In genomic region chr7:3291764-3292163, GRCm38 (mm10) we compare ENCODE assay signal across 10 mouse cellular contexts. TPM values are rescaled to one million over a fixed set of nuclear protein-coding genes. Genes with fewer than 3 reads are reported as not detected.
A peak's percentile ranks its signal among the peaks of the same experiment; 100 is the strongest.
DNase-seq lines count a peak whose midpoint lies in the region; ATAC-seq and TF ChIP-seq lines count a peak whose summit lies in the region.
"Had no signal": no experiment of that assay in that cellular context is flagged by ENCODE, and none has a peak within 500 bp of the region (broad histone marks: within the 10 kb centered on the region; RNA-seq: fewer than 3 reads in every experiment).

No protein-coding gene starts in this region.

- no peak overlapping the region for H3K9ac ChIP-seq in kidney, embryonic 14.5 days (ENCODE audit: low read depth, low read length)
- no peak overlapping the region for H3K9ac ChIP-seq in embryonic facial prominence, embryonic 13.5 days
- H3K9ac ChIP-seq in liver, embryonic 13.5 days: no peak overlapping the region; the same call in 1 of the 2 replicates

- H3K4me3 ChIP-seq in kidney, embryonic 14.5 days (ENCODE audit: low read length): peak overlapping the region; percentile 48
- H3K4me3 ChIP-seq in E14TG2a.4 (replicated peaks; ENCODE audit: low read length): peak overlapping the region; percentile 83
- H3K4me3 ChIP-seq in embryonic facial prominence, embryonic 13.5 days: no peak overlapping the region
- peak overlapping the region; percentile 12; the same call in 1 of the 2 replicates for H3K4me3 ChIP-seq in liver, embryonic 13.5 days (replicated peaks)

- H3K4me2 ChIP-seq in kidney, embryonic 14.5 days (replicated peaks; ENCODE audit: low read depth, low read length): peak overlapping the region; percentile 74
- H3K4me2 ChIP-seq in embryonic facial prominence, embryonic 13.5 days: peak overlapping the region; percentile 75
- peak overlapping the region; percentile 61 for H3K4me2 ChIP-seq in liver, embryonic 13.5 days

- no peak for TF ChIP-seq CTCF in E14TG2a.4 (conservative IDR thresholded peaks at IDR 0.05; ENCODE audit: low read length)

- WGBS in kidney, embryonic 14.5 days: 58% methylated on average over 3 of the region's 3 CpGs
- WGBS in embryonic facial prominence, embryonic 13.5 days: 65% methylated on average over 3 of the region's 3 CpGs
- 63% methylated on average over 3 of the region's 3 CpGs for WGBS in liver, embryonic 13.5 days (ENCODE audit: insufficient replicate concordance)

- H3K36me3 ChIP-seq in kidney, embryonic 14.5 days (ENCODE audit: control insufficient read depth, insufficient read depth, low read length): peaks cover 5% of the 10 kb centered on the region
- peaks cover 26% of the 10 kb centered on the region for H3K36me3 ChIP-seq in E14TG2a.4 (ENCODE audit: insufficient read depth, low read length)
- H3K36me3 ChIP-seq in embryonic facial prominence, embryonic 13.5 days: peaks cover 15% of the 10 kb centered on the region
- peaks cover 2% of the 10 kb centered on the region for H3K36me3 ChIP-seq in liver, embryonic 13.5 days

- peak overlapping the region; percentile 51 for H3K27ac ChIP-seq in kidney, embryonic 14.5 days (ENCODE audit: low read depth, low read length)
- peak overlapping the region; percentile 68; the same call in 1 of the 2 replicates for H3K27ac ChIP-seq in embryonic facial prominence, embryonic 13.5 days
- H3K27ac ChIP-seq in liver, embryonic 13.5 days: peak overlapping the region; percentile 5; the same call in 1 of the 2 replicates

- no peaks in the 10 kb centered on the region for H3K27me3 ChIP-seq in kidney, embryonic 14.5 days (ENCODE audit: control insufficient read depth, insufficient read depth, low read length)
- no peaks in the 10 kb centered on the region for H3K27me3 ChIP-seq in E14TG2a.4 (ENCODE audit: insufficient read depth, low read length)
- no peaks in the 10 kb centered on the region for H3K27me3 ChIP-seq in embryonic facial prominence, embryonic 13.5 days
- H3K27me3 ChIP-seq in liver, embryonic 13.5 days: no peaks in the 10 kb centered on the region
- H3K27me3 ChIP-seq: Patski had no signal

- peaks cover 12% of the 10 kb centered on the region; the same call in 1 of the 2 replicates for H3K4me1 ChIP-seq in kidney, embryonic 14.5 days (ENCODE audit: control insufficient read depth, insufficient read depth, low read length)
- H3K4me1 ChIP-seq in E14TG2a.4 (replicated peaks; ENCODE audit: low read depth, low read length): peaks cover 68% of the 10 kb centered on the region
- peaks cover 45% of the 10 kb centered on the region for H3K4me1 ChIP-seq in embryonic facial prominence, embryonic 13.5 days
- H3K4me1 ChIP-seq in liver, embryonic 13.5 days (replicated peaks): peaks cover 65% of the 10 kb centered on the region

- H3K9me3 ChIP-seq in kidney, embryonic 14.5 days (ENCODE audit: control insufficient read depth, low read length): no peaks in the 10 kb centered on the region
- H3K9me3 ChIP-seq in E14TG2a.4 (ENCODE audit: low read length): no peaks in the 10 kb centered on the region
- no peaks in the 10 kb centered on the region for H3K9me3 ChIP-seq in embryonic facial prominence, embryonic 13.5 days
- no peaks in the 10 kb centered on the region for H3K9me3 ChIP-seq in liver, embryonic 13.5 days (replicated peaks)

- no peak for ATAC-seq in kidney, embryonic 14.5 days (ENCODE audit: low FRiP score, low TSS enrichment)
- ATAC-seq in embryonic facial prominence, embryonic 13.5 days (ENCODE audit: insufficient number of reproducible peaks, insufficient read depth, low FRiP score, low TSS enrichment, low read depth): no peak
- no peak for ATAC-seq in liver, embryonic 13.5 days (ENCODE audit: low read depth)
- no peak for ATAC-seq in erythroblast, adult 5-6 weeks (replicated peaks; ENCODE audit: low FRiP score, poor library complexity, severe bottlenecking)

- no peak for DNase-seq in kidney, postnatal 10 days
- no peak for DNase-seq in liver, embryonic 13.5 days
- no peak for DNase-seq in adrenal gland, postnatal 10 days
- DNase-seq in gastrocnemius, adult 8-10 months (ENCODE audit: low spot score in 2 of 2): no peak
- DNase-seq: cerebellum, adult 11 months had no signal

RNA-seq across cellular contexts. Expression of gene Prkcg, which starts 2.8 kb away (rescaled TPM):
- 0.10 and 0.28 TPM in 2 replicates for polyA plus RNA-seq in kidney, embryonic 14.5 days (2014; fragmentation: Nextera tagmentation; extraction: Ambion mirVana)
- 0.17 TPM in 1 of 2 replicates, not detected in the other for polyA plus RNA-seq in embryonic facial prominence, embryonic 13.5 days (2015; fragmentation: Nextera tagmentation; extraction: Ambion mirVana)
- polyA plus RNA-seq in liver, embryonic 13.5 days (2015; fragmentation: Nextera tagmentation; extraction: Ambion mirVana): 0.03 and 0.52 TPM in 2 replicates
- total RNA-seq in adrenal gland, postnatal 10 days (2021): 1 to 10 TPM; 1.6 to 2.6 TPM
- not detected in 2 replicates for total RNA-seq in erythroblast, adult 5-6 weeks (2015; ENCODE audit: low replicate concordance)
- total RNA-seq in erythroblast, adult 5-6 weeks (2017; ENCODE audit: low replicate concordance): 0.77 TPM in 1 of 2 replicates, not detected in the other
- total RNA-seq in gastrocnemius, adult 8-10 months (2022): under 1 TPM; 0.29 to 0.94 (median 0.67) TPM

RNA-seq across cellular contexts. Expression of gene Myadm, which starts 2.9 kb away (rescaled TPM):
- 50.5 and 81.3 TPM in 2 replicates for polyA plus RNA-seq in kidney, embryonic 14.5 days (2014; fragmentation: Nextera tagmentation; extraction: Ambion mirVana)
- 43.3 and 44.7 TPM in 2 replicates for polyA plus RNA-seq in embryonic facial prominence, embryonic 13.5 days (2015; fragmentation: Nextera tagmentation; extraction: Ambion mirVana)
- polyA plus RNA-seq in liver, embryonic 13.5 days (2015; fragmentation: Nextera tagmentation; extraction: Ambion mirVana): 13.5 and 16.4 TPM in 2 replicates
- total RNA-seq in adrenal gland, postnatal 10 days (2021): 100 to 1,000 TPM; 110 to 126 TPM
- 18.4 and 20.5 TPM in 2 replicates for total RNA-seq in erythroblast, adult 5-6 weeks (2015; ENCODE audit: low replicate concordance)
- 4.0 and 7.3 TPM in 2 replicates for total RNA-seq in erythroblast, adult 5-6 weeks (2017; ENCODE audit: low replicate concordance)
- total RNA-seq in gastrocnemius, adult 8-10 months (2022): 10 to 100 TPM; 11.7 to 19.2 (median 14.7) TPM

RNA-seq across cellular contexts. Expression of gene Cacng7, which starts 41.0 kb away (rescaled TPM):
- polyA plus RNA-seq in kidney, embryonic 14.5 days (2014; fragmentation: Nextera tagmentation; extraction: Ambion mirVana): 2.2 and 2.8 TPM in 2 replicates
- polyA plus RNA-seq in embryonic facial prominence, embryonic 13.5 days (2015; fragmentation: Nextera tagmentation; extraction: Ambion mirVana): 3.3 and 3.7 TPM in 2 replicates
- polyA plus RNA-seq in liver, embryonic 13.5 days (2015; fragmentation: Nextera tagmentation; extraction: Ambion mirVana): not detected in 2 replicates
- 1 to 10 TPM; 8.8 to 9.4 TPM for total RNA-seq in adrenal gland, postnatal 10 days (2021)
- not detected in 2 replicates for total RNA-seq in erythroblast, adult 5-6 weeks (2015; ENCODE audit: low replicate concordance)
- total RNA-seq in erythroblast, adult 5-6 weeks (2017; ENCODE audit: low replicate concordance): 0.26 TPM in 1 of 2 replicates, not detected in the other
- total RNA-seq in gastrocnemius, adult 8-10 months (2022): 10 to 100 TPM in 3 of 4 experiments, 1 to 10 TPM in 1; 8.5 to 16.4 (median 13.6) TPM

RNA-seq across cellular contexts. Expression of gene Nlrp12, which starts 42.2 kb away (rescaled TPM):
- polyA plus RNA-seq in kidney, embryonic 14.5 days (2014; fragmentation: Nextera tagmentation; extraction: Ambion mirVana): 0.03 TPM in 1 of 2 replicates, not detected in the other
- not detected in 2 replicates for polyA plus RNA-seq in embryonic facial prominence, embryonic 13.5 days (2015; fragmentation: Nextera tagmentation; extraction: Ambion mirVana)
- polyA plus RNA-seq in liver, embryonic 13.5 days (2015; fragmentation: Nextera tagmentation; extraction: Ambion mirVana): 0.08 and 0.13 TPM in 2 replicates
- total RNA-seq in adrenal gland, postnatal 10 days (2021): 1 to 10 TPM in 1 of 2 experiments, under 1 TPM in 1; 0.15 to 1.0 TPM
- 0.19 and 0.63 TPM in 2 replicates for total RNA-seq in erythroblast, adult 5-6 weeks (2015; ENCODE audit: low replicate concordance)
- 1.5 and 2.4 TPM in 2 replicates for total RNA-seq in erythroblast, adult 5-6 weeks (2017; ENCODE audit: low replicate concordance)
- total RNA-seq in gastrocnemius, adult 8-10 months (2022): not detected
- polyA plus RNA-seq: Patski had no signal

Comparison
In these comparisons a context has a peak if more than half of its experiments do, and no peak if none do; other contexts are left out.
1. H3K27ac ChIP-seq: peak in every context shown above with its lines; median percentile 68 in embryonic facial prominence, embryonic 13.5 days; 51 in kidney, embryonic 14.5 days; 5 in liver, embryonic 13.5 days.
2. RNA of gene Myadm, which starts 2.9 kb away (total RNA-seq): 110 to 126 TPM in adrenal gland, postnatal 10 days; 4.0 to 20.5 TPM in erythroblast, adult 5-6 weeks and 11.7 to 19.2 TPM in gastrocnemius, adult 8-10 months; every median in the first group is over 4 times any median in the second.
3. RNA of gene Cacng7, which starts 41.0 kb away (total RNA-seq): 8.5 to 16.4 TPM in gastrocnemius, adult 8-10 months and 8.8 to 9.4 TPM in adrenal gland, postnatal 10 days; 0.26 TPM in erythroblast, adult 5-6 weeks; every median in the first group is over 4 times any median in the second.
4. Peak in every context shown above with its lines, with median percentiles within 50 percentile points of each other: H3K4me2 ChIP-seq.